Mouse (Mus musculus): ENCODE data around the gene C1s1.
A peak's percentile ranks its signal among the peaks of the same experiment; 100 is the strongest.
"Not testable (repeated sequence)": the region's sequence is repeated elsewhere in the genome, so short reads cannot be mapped to it uniquely, and the experiment has no call there.

Gene C1s1

GRCm38 (mm10) chr6:124542284-124542683 lies at the start of gene C1s1:
C1s1 (minus strand) TSS chr6:124542359.
- DNase-seq, result not testable (repeated sequence)

DNA sequence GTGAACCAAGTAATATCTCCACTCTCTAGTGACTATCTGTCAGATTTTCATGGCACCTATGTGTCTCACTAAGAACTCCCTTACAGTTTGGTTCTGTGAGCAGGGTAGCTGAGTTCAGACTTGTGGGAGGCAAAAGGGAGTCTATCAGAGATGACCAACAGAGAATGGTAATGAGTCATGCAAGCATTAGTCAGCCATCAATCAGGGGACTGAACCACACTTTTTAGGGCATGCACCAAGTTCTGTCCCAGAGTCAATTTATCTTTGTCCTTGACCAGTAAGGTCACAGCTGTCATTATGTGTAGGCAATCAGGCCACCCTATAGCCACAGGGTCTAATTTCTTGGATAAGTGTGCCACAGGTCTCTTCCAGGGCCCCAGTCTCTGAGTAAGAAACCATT lies 46.6 kb upstream of the C1s1 start:
- DNase-seq, result no peak

- no peak for DNase-seq
Observed at GRCm38 (mm10) chr6:124586266-124586665, 44.1 kb upstream of the C1s1 start.

GRCm38 (mm10) chr6:124585761-124586160 lies 43.6 kb upstream of the C1s1 start:
- no peak for DNase-seq

GRCm38 (mm10) chr6:124584935-124585334 lies 42.8 kb upstream of the C1s1 start:
- no peak for DNase-seq

GRCm38 (mm10) chr6:124582231-124582630 lies 40.1 kb upstream of the C1s1 start:
- no peak for DNase-seq

- DNase-seq, result not testable (repeated sequence)
Observed at GRCm38 (mm10) chr6:124580155-124580554, 38.0 kb upstream of the C1s1 start.

DNA sequence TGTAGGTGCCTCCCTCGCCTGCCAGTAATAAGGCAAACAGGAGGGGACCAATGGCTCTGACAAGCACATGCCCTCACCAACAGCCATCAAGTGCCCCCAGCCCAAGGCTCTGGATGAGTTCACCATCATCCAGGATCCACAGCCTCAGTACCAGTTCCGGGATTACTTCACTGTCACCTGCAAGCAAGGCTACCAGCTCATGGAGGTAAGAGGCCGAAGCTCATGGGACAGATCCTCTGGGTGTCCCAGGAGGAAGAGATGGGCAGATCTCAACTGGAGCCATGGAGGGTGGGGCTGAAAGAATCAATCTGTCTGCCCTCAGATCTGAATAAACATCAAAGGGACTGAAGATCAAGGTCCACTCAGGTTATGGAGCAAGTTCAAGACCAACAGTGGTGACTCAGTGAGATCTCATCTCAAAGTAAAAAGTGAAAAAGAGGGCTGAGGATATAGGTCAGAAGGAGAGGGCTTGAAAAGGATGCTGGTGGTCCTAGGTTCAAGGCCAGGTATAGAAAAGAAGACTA lies 33.1 kb upstream of the C1s1 start:
- DNase-seq, result not testable (repeated sequence)

DNA sequence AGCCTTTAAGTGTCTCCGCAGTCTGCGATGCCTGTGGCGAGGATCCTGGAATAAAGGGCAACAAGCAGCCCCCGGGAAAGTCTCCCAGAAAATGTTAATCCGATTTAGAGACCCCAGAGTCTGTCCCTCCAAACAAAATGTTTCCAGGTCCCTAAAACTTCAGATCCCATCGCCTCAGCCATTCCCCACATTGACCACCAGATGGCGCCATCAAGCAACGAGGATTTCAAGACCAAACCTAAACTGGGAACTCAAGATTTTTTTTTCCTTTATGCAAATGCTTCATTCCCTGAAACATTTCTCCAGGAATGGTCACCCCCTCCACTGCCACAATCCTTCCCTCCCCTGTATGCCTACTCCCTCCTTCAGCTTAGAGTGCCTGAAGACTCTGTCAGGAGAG lies 27.9 kb upstream of the C1s1 start, which contains the start of gene C1rb:
C1rb (plus strand) TSS at position 269 of the 400 bp plus-strand sequence.
- DNase-seq, result peak; percentile 24 to 36

- DNase-seq, result not testable (repeated sequence)
Observed at GRCm38 (mm10) chr6:124561611-124562010, 19.5 kb upstream of the C1s1 start.

GRCm38 (mm10) chr6:124561156-124561555 lies 19.0 kb upstream of the C1s1 start:
- DNase-seq, result not testable (repeated sequence)

GRCm38 (mm10) chr6:124555956-124556355 lies 13.8 kb upstream of the C1s1 start:
- DNase-seq, result not testable (repeated sequence)

DNA sequence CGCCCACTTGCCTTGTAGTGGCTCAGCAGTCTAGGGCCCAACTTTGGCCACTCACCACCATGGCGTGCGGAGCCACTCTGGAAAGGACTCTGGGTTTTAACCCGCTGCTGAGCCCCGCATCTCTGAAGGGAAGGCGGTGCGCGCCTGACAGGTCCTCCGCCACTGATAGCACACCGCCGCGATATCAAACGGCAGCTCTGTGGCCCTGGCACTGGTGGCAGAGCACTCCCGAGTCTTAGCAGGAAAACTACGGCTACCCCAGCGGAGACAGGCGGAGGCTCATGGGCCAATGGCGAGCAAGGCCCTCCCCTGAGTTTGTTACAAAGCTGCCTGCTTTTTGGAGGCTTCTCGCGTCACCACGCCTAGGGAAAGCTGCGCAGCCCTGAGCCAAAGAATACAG lies 10.6 kb upstream of the C1s1 start:
- no peak for DNase-seq

GRCm38 (mm10) chr6:124549023-124549550 lies 6.9 kb upstream of the C1s1 start:
- no peak for DNase-seq

GRCm38 (mm10) chr6:124547979-124548378 lies 5.8 kb upstream of the C1s1 start:
- DNase-seq, result not testable (repeated sequence)

GRCm38 (mm10) chr6:124545425-124545824 lies 3.3 kb upstream of the C1s1 start:
- no peak for DNase-seq

DNA sequence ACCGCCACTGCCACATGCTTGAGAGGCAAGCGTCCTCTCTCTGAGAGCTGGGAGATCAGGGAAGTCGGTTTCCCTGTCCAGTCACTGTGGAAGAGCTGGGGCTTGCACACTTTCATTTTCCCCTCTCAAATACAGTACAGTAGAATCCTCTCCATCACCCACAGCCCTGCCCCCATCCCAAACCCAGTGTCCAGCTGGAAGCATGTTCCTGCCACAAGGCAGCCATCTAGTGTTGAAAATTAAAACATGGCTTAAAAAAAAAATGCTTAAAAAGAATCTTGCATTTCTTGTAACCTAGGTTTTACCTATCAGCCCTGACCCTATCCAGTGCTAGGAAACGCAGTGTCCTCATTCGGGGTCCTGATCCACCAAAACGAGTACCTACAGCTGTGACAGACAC lies 2.3 kb upstream of the C1s1 start:
- no peak for DNase-seq

- DNase-seq, result not testable (repeated sequence)
Observed at GRCm38 (mm10) chr6:124541176-124541575, 983 bp downstream of the C1s1 start.

DNA sequence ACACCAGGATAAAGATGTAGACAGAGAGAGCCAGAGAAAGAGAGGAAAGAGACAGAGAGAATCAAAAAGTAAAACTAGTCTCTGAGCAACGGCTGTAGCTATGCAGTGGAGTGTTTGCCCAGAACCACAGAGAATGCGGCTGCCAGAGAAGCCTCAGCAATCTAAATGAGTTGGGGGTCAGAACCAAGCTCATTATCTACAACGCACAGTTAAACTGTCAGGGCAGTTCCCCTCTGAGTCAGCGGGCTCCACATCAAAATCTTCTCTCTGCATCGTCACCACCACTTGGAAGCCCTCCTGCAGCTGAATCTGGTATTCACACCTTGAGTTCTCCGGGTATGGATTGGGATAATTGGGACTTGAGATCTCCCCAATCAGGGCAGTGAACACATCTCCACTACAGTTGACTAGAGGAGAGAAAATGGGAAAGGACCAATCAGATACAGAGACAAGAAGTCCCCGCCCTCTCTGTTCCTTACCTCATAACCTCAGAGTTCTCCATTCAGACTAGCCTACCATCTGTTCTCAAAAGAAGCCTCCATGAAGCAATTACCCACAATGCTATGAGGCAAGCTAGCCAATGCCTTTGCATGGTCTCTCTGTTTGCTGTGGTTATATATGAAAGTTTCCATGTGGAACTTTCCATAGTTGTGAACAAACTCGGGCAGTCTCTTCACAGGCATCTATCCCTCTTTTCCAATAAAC lies 5.9 kb downstream of the C1s1 start:
- DNase-seq, result not testable (repeated sequence)

DNA sequence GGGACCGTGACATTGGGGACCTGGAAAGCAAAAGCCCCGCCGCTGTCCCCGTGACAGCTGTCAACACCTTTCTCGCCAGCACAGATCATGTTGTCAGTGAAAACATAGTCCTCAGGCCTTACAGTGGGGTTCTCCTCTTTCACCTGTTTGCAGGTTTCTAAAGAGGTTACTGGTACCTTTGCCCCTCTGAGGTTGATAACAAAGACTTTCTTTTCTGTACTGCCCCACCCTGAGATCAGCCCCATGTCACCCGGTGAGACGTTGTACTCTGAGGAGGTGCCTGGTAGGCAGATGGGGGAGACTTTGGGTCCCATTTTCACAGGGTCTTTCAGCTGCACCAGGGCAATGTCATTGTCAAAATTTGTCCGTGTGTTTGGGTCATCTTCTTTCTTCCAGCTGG lies 11.1 kb downstream of the C1s1 start:
- DNase-seq, result no peak

DNA sequence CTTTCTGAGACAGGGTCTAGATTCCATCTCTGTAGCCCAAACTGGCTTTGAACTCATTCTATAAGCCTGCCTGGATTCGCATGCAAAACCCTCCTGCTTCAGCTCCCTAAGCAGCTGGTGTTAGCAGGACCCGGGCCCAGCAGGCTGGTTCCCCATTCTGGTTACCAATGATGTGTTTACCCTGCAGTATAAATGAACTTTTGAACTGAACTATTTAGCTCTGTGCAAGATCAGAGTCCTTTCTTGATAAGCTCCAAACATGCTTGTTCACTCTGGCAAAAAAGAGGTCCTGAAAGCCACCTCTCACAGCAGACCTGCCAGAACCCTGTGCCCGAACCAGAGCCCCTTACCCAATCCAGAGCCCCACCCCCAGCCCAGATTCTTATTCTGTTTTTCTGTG lies 14.3 kb downstream of the C1s1 start:
- DNase-seq, result no peak

GRCm38 (mm10) chr6:124522082-124522481 lies 20.1 kb downstream of the C1s1 start:
- DNase-seq, result not testable (repeated sequence)

- not testable (repeated sequence) for DNase-seq
Observed at GRCm38 (mm10) chr6:124517733-124518132, 24.4 kb downstream of the C1s1 start.

- peak; percentile 18 to 29 for DNase-seq
Observed at GRCm38 (mm10) chr6:124512355-124512836, 29.8 kb downstream of the C1s1 start, which contains the start of gene C1ra. C1ra (plus strand) TSS chr6:124512405.
